Comparison of ENCODE assay signal across 33 mouse cellular contexts in genomic region chr8:105611836-105612235, GRCm38 (mm10). TPM values are rescaled to one million over a fixed set of nuclear protein-coding genes. Genes with fewer than 3 reads are reported as not detected.
DNase-seq lines count a peak whose midpoint lies in the region; ATAC-seq and TF ChIP-seq lines count a peak whose summit lies in the region.
"Had no signal": no experiment of that assay in that cellular context is flagged by ENCODE, and none has a peak within 500 bp of the region (broad histone marks: within the 10 kb centered on the region; RNA-seq: fewer than 3 reads in every experiment).

No protein-coding gene starts in this region.

- peaks cover 82% of the 10 kb centered on the region for H3K36me3 ChIP-seq in G1E (replicated peaks)

- H3K27me3 ChIP-seq in G1E (ENCODE audit: insufficient read depth, low read length), result no peaks in the 10 kb centered on the region
- H3K27me3 ChIP-seq: heart, embryonic 15.5 days had no signal

- ATAC-seq in G1E (ENCODE audit: extremely low read depth, insufficient number of reproducible peaks, low FRiP score, poor library complexity, severe bottlenecking), result no peak
- ATAC-seq: activated CD4-positive, CD25-positive, alpha-beta regulatory T cell, adult 4 months; forebrain, postnatal 0 days; hindbrain, postnatal 0 days; intestine, embryonic 15.5 days; midbrain, embryonic 16.5 days had no signal

- intact Hi-C loops in gastrocnemius, adult 2 months (cut with DNase I), result no loop called here

- no peak for TF ChIP-seq CTCF in gastrocnemius, adult 2 months (IDR thresholded peaks at IDR 0.05)
- no peak for TF ChIP-seq CTCF in layer of hippocampus, adult 2 months (conservative IDR thresholded peaks at IDR 0.05)
- no peak for TF ChIP-seq CTCF in G1E (IDR thresholded peaks at IDR 0.05; ENCODE audit: low read depth, low read length)

- H3K27ac ChIP-seq in gastrocnemius, adult 2 months, result peak overlapping the region; percentile 84; the same call in 1 of the 2 replicates
- H3K27ac ChIP-seq in layer of hippocampus, adult 2 months, result peak overlapping the region; percentile 75; the same call in 1 of the 2 replicates
- H3K27ac ChIP-seq: embryonic facial prominence, embryonic 10.5 days; embryonic facial prominence, embryonic 15.5 days; forebrain, embryonic 12.5 days; heart, embryonic 15.5 days; hindbrain, embryonic 12.5 days; hindbrain, postnatal 0 days; intestine, embryonic 15.5 days; limb, embryonic 12.5 days; liver, embryonic 15.5 days had no signal

- peaks cover 97% of the 10 kb centered on the region for H3K4me1 ChIP-seq in G1E (ENCODE audit: insufficient read depth, low read depth, low read length)

- peak; percentile 81 for DNase-seq in gastrocnemius, adult 2 months
- DNase-seq in gastrocnemius, postnatal 25 days, result no peak
- DNase-seq in layer of hippocampus, adult 2 months (ENCODE audit: low spot score in 2 of 2), result no peak
- DNase-seq in layer of hippocampus, adult 11-12 months (ENCODE audit: low spot score), result no peak
- DNase-seq in G1E (ENCODE audit: low spot score), result no peak
- DNase-seq in brain, adult 2 months (ENCODE audit: low read depth, low spot score), result peak; percentile 73
- DNase-seq in adrenal gland, postnatal 4 days (ENCODE audit: low spot score in 2 of 2), result no peak
- DNase-seq: adrenal gland, adult 2 months; adrenal gland, postnatal 36 days; B cell, adult 2 months; cerebellum, adult 9-10 months; forebrain, postnatal 0 days; kidney, adult 2 months; kidney, postnatal 4 days; layer of hippocampus, adult 9-11 months; lung, embryonic 14.5 days; lung, postnatal 14 days; thymus, postnatal 14 days had no signal

- no peaks in the 10 kb centered on the region for H3K9me3 ChIP-seq in G1E (replicated peaks)
- H3K9me3 ChIP-seq: embryonic facial prominence, embryonic 10.5 days; embryonic facial prominence, embryonic 15.5 days; forebrain, embryonic 12.5 days; heart, embryonic 15.5 days; hindbrain, embryonic 12.5 days; intestine, embryonic 15.5 days; limb, embryonic 12.5 days; liver, embryonic 15.5 days had no signal

- no peak overlapping the region for H3K4me3 ChIP-seq in gastrocnemius, adult 2 months
- no peak overlapping the region for H3K4me3 ChIP-seq in layer of hippocampus, adult 2 months
- H3K4me3 ChIP-seq in G1E (ENCODE audit: low read depth, low read length), result peak overlapping the region; percentile 64; the same call in 1 of the 2 replicates
- H3K4me3 ChIP-seq: embryonic facial prominence, embryonic 10.5 days; embryonic facial prominence, embryonic 15.5 days; forebrain, embryonic 12.5 days; heart, embryonic 15.5 days; hindbrain, embryonic 12.5 days; intestine, embryonic 15.5 days; limb, embryonic 12.5 days; liver, embryonic 15.5 days had no signal

RNA-seq across cellular contexts. Expression of gene Ripor1, which starts 6.8 kb away (rescaled TPM):
- 10 to 100 TPM; 15.7 to 20.6 TPM for total RNA-seq in gastrocnemius, adult 2 months (2021)
- 10 to 100 TPM; 15.5 to 19.6 TPM for total RNA-seq in gastrocnemius, postnatal 25 days (2021)
- 10 to 100 TPM; 88.7 to 94.8 TPM for total RNA-seq in layer of hippocampus, adult 2 months (2021)
- total RNA-seq in G1E (2014; fragmentation: Nextera tagmentation), result 179 and 221 TPM in 2 replicates
- 8.0 and 11.0 TPM in 2 replicates for total RNA-seq in G1E (2017)
- polyA plus RNA-seq in G1E (2012), result 141 and 150 TPM in 2 replicates
- total RNA-seq in adrenal gland, postnatal 4 days (2021), result 10 to 100 TPM; 35.4 to 43.0 TPM

RNA-seq across cellular contexts. Expression of gene Ctcf, which starts 24.5 kb away (rescaled TPM):
- 10 to 100 TPM; 33.2 to 42.6 TPM for total RNA-seq in gastrocnemius, adult 2 months (2021)
- 10 to 100 TPM; 29.2 to 29.6 TPM for total RNA-seq in gastrocnemius, postnatal 25 days (2021)
- 10 to 100 TPM; 70.4 to 82.6 TPM for total RNA-seq in layer of hippocampus, adult 2 months (2021)
- 97.8 and 133 TPM in 2 replicates for total RNA-seq in G1E (2014; fragmentation: Nextera tagmentation)
- 62.3 and 78.9 TPM in 2 replicates for total RNA-seq in G1E (2017)
- 155 and 190 TPM in 2 replicates for polyA plus RNA-seq in G1E (2012)
- 10 to 100 TPM; 73.8 to 94.0 TPM for total RNA-seq in adrenal gland, postnatal 4 days (2021)

RNA-seq across cellular contexts. Expression of gene Agrp, which starts 25.4 kb away (rescaled TPM):
- under 1 TPM in 1 of 2 experiments, not detected in 1; 0.75 TPM for total RNA-seq in gastrocnemius, adult 2 months (2021)
- total RNA-seq in gastrocnemius, postnatal 25 days (2021), result 1 to 10 TPM in 1 of 2 experiments, not detected in 1; 1.7 TPM
- total RNA-seq in layer of hippocampus, adult 2 months (2021), result not detected
- total RNA-seq in G1E (2014; fragmentation: Nextera tagmentation), result not detected in 2 replicates
- total RNA-seq in G1E (2017), result not detected in 2 replicates
- polyA plus RNA-seq in G1E (2012), result 0.10 TPM in 1 of 2 replicates, not detected in the other
- 1 to 10 TPM in 1 of 2 experiments, under 1 TPM in 1; 0.81 to 1.5 TPM for total RNA-seq in adrenal gland, postnatal 4 days (2021)
- total RNA-seq: forebrain, postnatal 0 days; heart, postnatal 25 days; left cerebral cortex, postnatal 25 days; liver, adult 2 months; neutrophil, adult 5-6 weeks had no signal
- polyA plus RNA-seq: liver, adult 2 months had no signal

RNA-seq across cellular contexts. Expression of gene Atp6v0d1, which starts 46.0 kb away (rescaled TPM):
- 10 to 100 TPM; 40.3 to 41.6 TPM for total RNA-seq in gastrocnemius, adult 2 months (2021)
- 10 to 100 TPM; 41.7 to 45.1 TPM for total RNA-seq in gastrocnemius, postnatal 25 days (2021)
- 100 to 1,000 TPM; 278 to 305 TPM for total RNA-seq in layer of hippocampus, adult 2 months (2021)
- total RNA-seq in G1E (2014; fragmentation: Nextera tagmentation), result 151 and 178 TPM in 2 replicates
- 110 and 118 TPM in 2 replicates for total RNA-seq in G1E (2017)
- polyA plus RNA-seq in G1E (2012), result 30.0 and 37.0 TPM in 2 replicates
- 100 to 1,000 TPM; 103 to 113 TPM for total RNA-seq in adrenal gland, postnatal 4 days (2021)

Comparison
In these comparisons a context has a peak if more than half of its experiments do, and no peak if none do; other contexts are left out.
1. DNase-seq: peak in gastrocnemius, adult 2 months (single experiment) and brain, adult 2 months (single experiment); none in gastrocnemius, postnatal 25 days (single experiment), layer of hippocampus, adult 2 months (0 of 2), layer of hippocampus, adult 11-12 months (single experiment), G1E (single experiment) and adrenal gland, postnatal 4 days (0 of 2).